Mouse (Mus musculus) liver, adult 2 months (tissue): ENCODE measurements around the gene Gbp4. TPM values are rescaled to one million over a fixed set of nuclear protein-coding genes. Genes with fewer than 3 reads are reported as not detected.
"Not testable (repeated sequence)": the region's sequence is repeated elsewhere in the genome, so short reads cannot be mapped to it uniquely, and the experiment has no call there.

Experiments
- DNase-seq: peaks from one replicate; pipeline ENCODE4 v3.0.0-alpha.2; 2011; ENCODE audit warnings: low read depth, low spot score; ENCODE audit errors: extremely low read depth
- H3K27ac ChIP-seq: fragments of 200-500 bp; replicated peaks from 2 replicates; pipeline ENCODE4 v1.5.1; 2012; ENCODE audit warnings: low read depth, mild to moderate bottlenecking, control low read depth, inconsistent platforms, low read length; ENCODE audit not compliant: insufficient read depth
- H3K27me3 ChIP-seq: fragments of 200-500 bp; 2 replicates; pipeline ENCODE4 v1.6.1; 2012; ENCODE audit warnings: mild to moderate bottlenecking, moderate library complexity, low read length, inconsistent platforms; ENCODE audit not compliant: control insufficient read depth, insufficient read depth
- H3K36me3 ChIP-seq: fragments of 200-500 bp; 2 replicates; pipeline ENCODE4 v1.6.1; 2012; ENCODE audit warnings: low read length, inconsistent platforms; ENCODE audit not compliant: control insufficient read depth, insufficient read depth
- H3K4me1 ChIP-seq: fragments of 200-500 bp; 2 replicates; pipeline ENCODE4 v1.6.1; 2011; ENCODE audit warnings: low read length; ENCODE audit not compliant: control insufficient read depth, insufficient read depth
- H3K4me3 ChIP-seq: fragments of 200-500 bp; 2 replicates; pipeline ENCODE4 v1.5.1; 2011; ENCODE audit warnings: low read depth, mild to moderate bottlenecking, control low read depth, low read length, moderate library complexity; ENCODE audit not compliant: insufficient read depth
- H3K79me2 ChIP-seq: fragments of 200-500 bp; 2 replicates; pipeline ENCODE4 v1.6.1; 2012; ENCODE audit warnings: inconsistent platforms, mild to moderate bottlenecking, low read length, moderate library complexity; ENCODE audit not compliant: control insufficient read depth, insufficient read depth
- H3K9ac ChIP-seq: fragments of 200-500 bp; 2 replicates; pipeline ENCODE4 v1.6.1; 2012; ENCODE audit warnings: low read depth, mild to moderate bottlenecking, control low read depth, inconsistent platforms, low read length
- CTCF ChIP-seq: fragments of 200-500 bp; IDR thresholded peaks from 2 replicates; pipeline ENCODE4 v1.5.1; 2011; ENCODE audit warnings: low read depth, low read length, control low read depth
- POLR2A ChIP-seq: fragments of 200-500 bp; IDR thresholded peaks from 2 replicates; pipeline ENCODE4 v1.6.1; 2011; ENCODE audit warnings: low read length, control low read depth; ENCODE audit not compliant: insufficient read depth; ENCODE audit errors: extremely low read depth
- WGBS: fragments of 180-500 bp; shearing (Covaris S2); methylation state at CpG from one replicate; pipeline ENCODE4 v1.1.7; 2018; 5-methylcytosine and 5-hydroxymethylcytosine counted together
- polyA plus RNA-seq: library from polyadenylated mRNA; depleted of rRNA; stranded (reverse); fragments of >200 nt; gene quantifications from 2 replicates; pipeline ENCODE4 v1.2.3, GENCODE M21; 2012; rRNA removed
- total RNA-seq: library from RNA; depleted of rRNA; stranded (reverse); fragments of >200 nt; gene quantifications from 2 replicates; pipeline ENCODE4 v1.2.3, GENCODE M21; 2014; rRNA removed

Gene Gbp4
- total and polyA plus RNA-seq, 2 experiments = 2.6 to 4.8 TPM

- WGBS = 79% methylated on average over 2 of the region's 2 CpGs
- not testable (repeated sequence) for H3K79me2 ChIP-seq, DNase-seq
Measured at GRCm38 (mm10) chr5:105105689-105106088, 33.7 kb downstream of the Gbp4 start.

GRCm38 (mm10) chr5:105081900-105082299 lies 57.5 kb downstream of the Gbp4 start:
- no peaks in the 10 kb centered on the region for H3K79me2 ChIP-seq
- H3K4me1 ChIP-seq = no peaks in the 10 kb centered on the region
- H3K27ac ChIP-seq = no peak overlapping the region
- peaks cover 3% of the 10 kb centered on the region for H3K36me3 ChIP-seq
- H3K27me3 ChIP-seq = no peaks in the 10 kb centered on the region
- TF ChIP-seq CTCF = no peak
- no peak for TF ChIP-seq POLR2A
- no peak overlapping the region for H3K4me3 ChIP-seq
- no peak overlapping the region for H3K9ac ChIP-seq
- DNase-seq = no peak

More at GRCm38 (mm10) chr5:105105689-105106088, 33.7 kb downstream of the Gbp4 start:
- not testable (repeated sequence) for H3K27ac ChIP-seq, H3K9ac ChIP-seq, H3K27me3 ChIP-seq, H3K4me3 ChIP-seq, H3K4me1 ChIP-seq, H3K36me3 ChIP-seq

GRCm38 (mm10) chr5:105068356-105068755 lies 71.0 kb downstream of the Gbp4 start:
- H3K36me3 ChIP-seq, H3K27ac ChIP-seq, H3K4me1 ChIP-seq, H3K9ac ChIP-seq, H3K79me2 ChIP-seq, DNase-seq, H3K4me3 ChIP-seq, H3K27me3 ChIP-seq: not testable (repeated sequence)

Other genes starting within 250 kb of the Gbp4 start
- 5.0 and 5.7 TPM in 2 replicates for gene Abcg3, start 156.9 kb downstream of the Gbp4 start, total RNA-seq
- 0.29 and 0.48 TPM in 2 replicates for gene Abcg3, start 156.9 kb downstream of the Gbp4 start, polyA plus RNA-seq
- 5.1 and 6.8 TPM in 2 replicates for gene Gbp9, start within 50 bp of the Gbp4 start, total RNA-seq
- 0.71 and 1.7 TPM in 2 replicates for gene Gbp9, start within 50 bp of the Gbp4 start, polyA plus RNA-seq
- gene Gbp8, start within 50 bp of the Gbp4 start, total RNA-seq = 3.7 and 4.8 TPM in 2 replicates
- gene Gbp8, start within 50 bp of the Gbp4 start, polyA plus RNA-seq = 0.45 and 1.2 TPM in 2 replicates
- 15.1 and 30.6 TPM in 2 replicates for gene Gbp10, start 99.9 kb upstream of the Gbp4 start, total RNA-seq
- gene Gbp10, start 99.9 kb upstream of the Gbp4 start, polyA plus RNA-seq = 9.0 and 12.6 TPM in 2 replicates
- gene Gm43302, start 154.1 kb upstream of the Gbp4 start, total RNA-seq = 3.0 and 4.6 TPM in 2 replicates
- gene Gm43302, start 154.1 kb upstream of the Gbp4 start, polyA plus RNA-seq = 3.4 and 5.3 TPM in 2 replicates
- gene Gbp6, start 154.1 kb upstream of the Gbp4 start, total RNA-seq = 12.4 and 12.8 TPM in 2 replicates
- 5.1 and 5.2 TPM in 2 replicates for gene Gbp6, start 154.1 kb upstream of the Gbp4 start, polyA plus RNA-seq